Mouse (Mus musculus) ovary, adult 18-20 months (tissue): ENCODE results near the gene Zfp787.
"Not testable (repeated sequence)": the region's sequence is repeated elsewhere in the genome, so short reads cannot be mapped to it uniquely, and the experiment has no call there.

ENCODE experiments used
- DNase-seq: peaks from one replicate; pipeline ENCODE4 v3.0.0; 2022; ENCODE audit warnings: low spot score, mixed read lengths

The Zfp787 gene

GRCm38 (mm10) chr7:6162172-6162571 lies 6.4 kb upstream of the Zfp787 start:
- DNase-seq, result no peak

GRCm38 (mm10) chr7:6161541-6161940 lies 5.7 kb upstream of the Zfp787 start:
- no peak for DNase-seq

- no peak for DNase-seq
These were observed 3.8 kb upstream of the Zfp787 start for GRCm38 (mm10) chr7:6159604-6160003.

GRCm38 (mm10) chr7:6157479-6157878 lies 1.7 kb upstream of the Zfp787 start:
- no peak for DNase-seq

- no peak for DNase-seq
These were observed 1.2 kb upstream of the Zfp787 start for GRCm38 (mm10) chr7:6156901-6157472.

GRCm38 (mm10) chr7:6155031-6155872 lies 545 bp downstream of the Zfp787 start:
- peak; percentile 70 for DNase-seq

GRCm38 (mm10) chr7:6154164-6154563 lies 1.6 kb downstream of the Zfp787 start:
- DNase-seq, result no peak

- no peak for DNase-seq
These were observed 2.7 kb downstream of the Zfp787 start for GRCm38 (mm10) chr7:6153131-6153530.

GRCm38 (mm10) chr7:6152036-6152435 lies 3.8 kb downstream of the Zfp787 start:
- no peak for DNase-seq

GRCm38 (mm10) chr7:6151266-6151665 lies 4.5 kb downstream of the Zfp787 start:
- no peak for DNase-seq

GRCm38 (mm10) chr7:6147688-6148087 lies 8.1 kb downstream of the Zfp787 start:
- DNase-seq, result no peak

GRCm38 (mm10) chr7:6146982-6147325 lies 8.8 kb downstream of the Zfp787 start:
- DNase-seq, result no peak

GRCm38 (mm10) chr7:6146194-6146981 lies 9.4 kb downstream of the Zfp787 start:
- no peak for DNase-seq

- no peak for DNase-seq
These were observed 10.2 kb downstream of the Zfp787 start for GRCm38 (mm10) chr7:6145423-6146188.

- no peak for DNase-seq
These were observed 11.7 kb downstream of the Zfp787 start for GRCm38 (mm10) chr7:6143991-6144531.

GRCm38 (mm10) chr7:6139295-6139694 lies 16.5 kb downstream of the Zfp787 start:
- DNase-seq, result no peak

- DNase-seq, result no peak
These were observed 19.3 kb downstream of the Zfp787 start for GRCm38 (mm10) chr7:6136497-6136896.

- DNase-seq, result no peak
These were observed 23.2 kb downstream of the Zfp787 start for GRCm38 (mm10) chr7:6132646-6133045.

- DNase-seq, result no peak
These were observed 25.5 kb downstream of the Zfp787 start for GRCm38 (mm10) chr7:6130346-6130745.

- peak; percentile 57 for DNase-seq
These were observed 28.9 kb downstream of the Zfp787 start for GRCm38 (mm10) chr7:6126690-6127448.

GRCm38 (mm10) chr7:6121128-6121527 lies 34.7 kb downstream of the Zfp787 start:
- not testable (repeated sequence) for DNase-seq
